Mouse (Mus musculus) erythroblast, embryonic 14.5 days (primary cell): ENCODE results near the gene 1700001O22Rik. TPM values are rescaled to one million over a fixed set of nuclear protein-coding genes. Genes with fewer than 3 reads are reported as not detected.

Source experiments
- H3K27me3 ChIP-seq: 2 replicates; pipeline ENCODE4 v1.6.1; 2012; ENCODE audit warnings: inconsistent platforms; ENCODE audit not compliant: control insufficient read depth
- H3K36me3 ChIP-seq: 2 replicates; pipeline ENCODE4 v1.6.1; 2012; ENCODE audit warnings: mild to moderate bottlenecking, inconsistent platforms; ENCODE audit not compliant: control insufficient read depth
- H3K4me1 ChIP-seq: 2 replicates; pipeline ENCODE4 v1.6.1; 2012; ENCODE audit warnings: inconsistent platforms; ENCODE audit not compliant: control insufficient read depth
- H3K4me3 ChIP-seq: replicated peaks from 2 replicates; pipeline ENCODE3; 2012; ENCODE audit warnings: moderate library complexity, mild to moderate bottlenecking, inconsistent platforms
- H3K9me3 ChIP-seq: 2 replicates; pipeline ENCODE4 v1.6.1; 2012; ENCODE audit warnings: low read length, inconsistent platforms, mixed read lengths; ENCODE audit not compliant: control insufficient read depth
- GATA1 ChIP-seq: IDR thresholded peaks from 2 replicates; pipeline ENCODE4 v1.6.1; 2012; ENCODE audit warnings: low read length, inconsistent platforms, mixed read lengths
- TAL1 ChIP-seq: IDR thresholded peaks from 3 replicates; pipeline ENCODE4 v1.6.1; 2012; ENCODE audit warnings: low read length, inconsistent platforms, mixed read lengths
- polyA plus RNA-seq: library from polyadenylated mRNA; stranded (reverse); fragments of >175 nt; gene quantifications from 2 replicates; pipeline ENCODE4 v1.2.3, GENCODE M21; 2012

1700001O22Rik gene
- polyA plus RNA-seq, 1 experiment = not detected

- no peaks in the 10 kb centered on the region for H3K9me3 ChIP-seq
- TF ChIP-seq TAL1 = no peak
- TF ChIP-seq GATA1 = no peak
- no peaks in the 10 kb centered on the region for H3K36me3 ChIP-seq
- H3K4me3 ChIP-seq = peak overlapping the region; percentile 35
- H3K4me1 ChIP-seq = peaks cover 20% of the 10 kb centered on the region
- H3K27me3 ChIP-seq = peaks cover 48% of the 10 kb centered on the region
Measured at GRCm38 (mm10) chr2:30784078-30784994, 19.1 kb downstream of the 1700001O22Rik start.

DNA sequence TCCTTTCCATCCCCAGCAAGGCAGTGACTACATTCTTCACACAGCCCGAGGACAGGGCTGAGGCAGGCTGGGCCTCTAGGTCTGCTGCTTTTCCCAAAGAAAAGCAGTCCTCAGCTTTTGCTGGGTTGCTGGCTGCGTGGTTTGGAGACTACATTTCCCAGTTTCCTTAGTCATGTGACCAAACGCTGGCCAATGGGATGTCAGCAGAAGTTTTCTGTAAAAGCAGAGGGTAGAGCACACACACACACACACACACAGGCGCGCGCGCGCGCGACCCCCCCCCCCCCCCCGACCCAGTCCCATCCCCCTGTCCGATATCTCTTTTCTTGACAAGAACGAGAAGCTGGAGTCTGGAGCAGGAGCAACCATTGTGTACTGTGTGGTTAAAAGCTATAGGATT, 20.1 kb downstream of the 1700001O22Rik start:
- H3K4me1 ChIP-seq = peaks cover 25% of the 10 kb centered on the region
- no peak overlapping the region for H3K4me3 ChIP-seq
- H3K9me3 ChIP-seq = no peaks in the 10 kb centered on the region
- peaks cover 47% of the 10 kb centered on the region for H3K27me3 ChIP-seq
- TF ChIP-seq TAL1 = no peak
- TF ChIP-seq GATA1 = no peak
- H3K36me3 ChIP-seq = no peaks in the 10 kb centered on the region

DNA sequence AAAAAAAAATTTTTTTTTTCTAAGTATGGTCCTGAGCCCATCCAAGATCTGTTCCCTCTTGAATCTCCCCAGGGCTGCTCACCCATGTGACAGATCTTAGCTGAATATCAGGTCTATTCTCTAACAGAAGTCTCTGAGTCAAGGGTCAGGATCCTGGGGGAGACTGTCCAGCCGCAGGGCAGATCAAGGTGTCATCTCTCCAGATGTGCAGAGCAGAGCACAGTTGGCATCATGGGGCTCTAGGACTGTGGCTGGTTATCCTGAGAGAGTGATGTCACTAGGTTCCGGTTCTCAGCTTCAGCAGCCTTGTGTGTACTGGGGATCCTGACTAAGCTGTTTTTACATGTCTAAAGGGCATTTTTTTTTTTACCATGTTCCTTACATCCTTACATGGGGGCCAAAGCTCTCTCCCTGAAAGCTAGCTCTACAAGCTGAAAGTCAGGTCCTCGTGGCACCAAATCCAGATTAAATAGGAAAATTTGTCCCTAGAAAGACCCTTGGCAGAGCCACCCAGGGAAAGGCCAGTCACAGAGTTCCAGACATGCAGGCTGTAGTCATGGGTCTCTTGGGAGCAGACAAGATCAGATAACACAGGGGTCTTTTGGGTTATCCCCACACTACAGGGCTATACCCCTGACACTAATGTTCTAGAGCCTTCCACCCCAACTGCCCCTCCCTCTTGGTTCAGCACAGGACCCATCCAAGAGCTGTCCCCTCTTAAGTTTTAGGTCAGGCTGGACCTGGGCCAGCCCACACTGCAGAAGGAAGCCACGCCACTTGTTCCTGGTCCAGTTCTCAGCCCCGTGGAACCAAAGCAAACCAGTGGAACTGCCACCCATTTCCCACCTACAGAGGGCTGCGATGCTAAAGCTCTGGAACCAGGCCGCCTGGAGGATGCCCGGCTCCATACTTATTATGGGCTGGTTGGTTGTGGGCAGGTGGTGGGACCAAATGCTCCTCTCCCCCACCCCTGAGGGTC, 20.9 kb downstream of the 1700001O22Rik start:
- no peaks in the 10 kb centered on the region for H3K36me3 ChIP-seq
- H3K27me3 ChIP-seq = peaks cover 46% of the 10 kb centered on the region
- no peaks in the 10 kb centered on the region for H3K9me3 ChIP-seq
- H3K4me3 ChIP-seq = no peak overlapping the region
- peaks cover 33% of the 10 kb centered on the region for H3K4me1 ChIP-seq
- TF ChIP-seq GATA1 (no peak), TAL1 (no peak)

DNA sequence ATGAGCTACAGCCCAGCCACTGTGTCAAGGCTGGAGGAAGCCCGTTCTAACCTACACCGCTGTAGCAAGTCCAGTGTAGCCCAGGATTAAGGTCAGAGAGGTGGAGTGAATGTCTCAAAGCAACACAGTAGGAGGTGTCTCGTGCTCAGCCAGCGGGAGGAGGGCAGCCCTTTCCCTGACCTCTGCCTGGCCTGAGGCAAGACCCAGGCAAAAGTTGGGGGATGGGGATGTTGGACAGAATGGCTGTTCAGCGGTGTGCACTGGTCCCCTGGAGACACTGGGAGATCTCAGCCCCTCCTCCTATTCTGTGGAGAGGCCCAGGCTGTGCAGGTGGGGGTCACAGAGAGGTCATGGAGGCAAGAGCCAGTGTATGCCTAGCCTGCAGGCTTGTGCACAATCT, 24.2 kb downstream of the 1700001O22Rik start:
- TF ChIP-seq GATA1 (no peak), TAL1 (no peak)
- H3K9me3 ChIP-seq = no peaks in the 10 kb centered on the region
- peaks cover 12% of the 10 kb centered on the region for H3K27me3 ChIP-seq
- no peak overlapping the region for H3K4me3 ChIP-seq
- peaks cover 48% of the 10 kb centered on the region for H3K4me1 ChIP-seq
- H3K36me3 ChIP-seq = no peaks in the 10 kb centered on the region

GRCm38 (mm10) chr2:30778235-30778634, 25.2 kb downstream of the 1700001O22Rik start:
- Histone ChIP-seq H3K27me3 (peaks cover 4% of the 10 kb centered on the region), H3K9me3 (no peaks in the 10 kb centered on the region), H3K36me3 (peaks cover 7% of the 10 kb centered on the region), H3K4me3 (no peak overlapping the region), H3K4me1 (peaks cover 51% of the 10 kb centered on the region)
- no peak for TF ChIP-seq GATA1
- TF ChIP-seq TAL1 = no peak

DNA sequence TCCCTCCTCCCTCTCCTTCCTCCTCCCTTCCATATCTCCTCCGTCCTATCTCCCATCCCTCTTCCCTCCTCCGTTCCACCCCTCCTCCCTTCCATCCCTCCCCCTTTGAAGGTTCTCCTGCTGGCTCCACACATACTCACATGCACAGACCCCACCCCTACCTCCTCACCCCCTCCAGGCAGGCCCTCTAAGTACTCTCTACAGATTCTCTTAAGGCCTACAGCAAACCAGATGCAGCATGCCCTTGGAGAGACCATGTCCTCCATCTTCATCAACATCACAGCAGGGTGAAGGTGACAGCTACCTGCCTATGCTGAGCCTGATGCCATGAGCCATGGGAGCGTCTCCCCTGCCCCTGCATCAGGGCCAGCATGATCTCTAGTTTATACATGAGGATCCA, 26.2 kb downstream of the 1700001O22Rik start:
- TF ChIP-seq GATA1 (no peak), TAL1 (no peak)
- Histone ChIP-seq H3K27me3 (no peaks in the 10 kb centered on the region; the same call in 1 of the 2 replicates), H3K4me1 (peaks cover 57% of the 10 kb centered on the region)

DNA sequence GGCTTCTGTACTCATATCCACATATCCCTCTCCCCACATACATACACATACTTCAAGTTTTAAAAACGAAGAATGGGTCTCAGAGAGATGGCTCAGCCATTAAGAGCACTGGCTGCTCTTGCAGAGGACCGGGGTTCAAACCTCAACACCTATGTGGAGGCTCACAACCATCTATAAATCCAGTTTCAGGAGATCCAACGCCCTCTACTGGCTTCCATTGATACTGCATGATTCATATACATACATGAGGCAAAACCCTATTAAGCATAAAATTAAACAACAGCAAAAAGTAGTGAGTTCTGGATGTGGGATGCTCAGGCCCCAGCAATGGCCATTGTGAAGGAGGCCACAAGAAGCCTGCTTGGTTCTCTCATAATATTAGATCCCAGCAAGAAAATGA, 27.5 kb downstream of the 1700001O22Rik start:
- TF ChIP-seq TAL1 (no peak), GATA1 (no peak)
- H3K9me3 ChIP-seq = no peaks in the 10 kb centered on the region
- no peaks in the 10 kb centered on the region; the same call in 1 of the 2 replicates for H3K27me3 ChIP-seq
- peaks cover 70% of the 10 kb centered on the region for H3K4me1 ChIP-seq
- H3K4me3 ChIP-seq = no peak overlapping the region
- H3K36me3 ChIP-seq = peaks cover 9% of the 10 kb centered on the region

More for the DNA sequence above, 26.2 kb downstream of the 1700001O22Rik start:
- Histone ChIP-seq H3K36me3 (peaks cover 9% of the 10 kb centered on the region), H3K9me3 (no peaks in the 10 kb centered on the region), H3K4me3 (no peak overlapping the region)

DNA sequence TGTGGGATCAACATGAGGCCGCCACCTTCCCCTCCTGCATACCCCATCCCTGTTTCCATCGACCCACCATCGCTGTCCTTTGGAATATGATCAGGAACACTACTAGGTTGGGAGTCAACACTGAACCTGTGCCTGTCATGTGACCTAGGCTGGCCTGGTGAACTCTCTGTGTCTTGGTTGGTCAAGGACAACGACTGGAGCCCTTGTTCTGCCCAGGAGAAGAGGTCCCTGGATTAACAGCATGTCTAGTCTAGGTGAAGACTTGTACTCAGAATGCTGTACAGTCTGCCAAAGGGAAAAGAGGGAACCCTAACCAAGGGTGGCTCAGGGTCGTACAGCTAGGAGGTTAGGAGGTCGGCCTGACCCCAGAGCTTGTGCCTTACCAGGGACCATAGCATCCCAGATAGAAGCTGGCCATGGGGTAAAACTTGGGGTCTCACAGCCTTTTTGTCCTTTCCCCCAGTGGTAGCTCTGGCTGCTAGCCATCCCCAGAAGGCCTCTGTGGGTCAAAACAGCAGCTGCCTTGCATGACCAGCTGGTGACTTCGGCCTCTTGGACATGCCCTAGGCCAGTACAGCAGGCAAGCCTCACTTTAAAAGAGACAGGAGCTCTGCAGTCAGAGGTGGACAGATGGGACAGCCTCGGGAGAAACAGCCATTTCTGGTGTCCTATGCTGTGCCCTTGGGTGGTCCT, 30.0 kb downstream of the 1700001O22Rik start:
- H3K36me3 ChIP-seq = peaks cover 9% of the 10 kb centered on the region
- H3K4me1 ChIP-seq = peaks cover 88% of the 10 kb centered on the region

More for the DNA sequence above, 30.0 kb downstream of the 1700001O22Rik start:
- Histone ChIP-seq H3K9me3 (no peaks in the 10 kb centered on the region), H3K4me3 (peak overlapping the region; percentile 81), H3K27me3 (no peaks in the 10 kb centered on the region; the same call in 1 of the 2 replicates)
- no peak for TF ChIP-seq GATA1
- no peak for TF ChIP-seq TAL1
